ENCODE assay signal across 27 mouse cellular contexts in the genomic region with DNA sequence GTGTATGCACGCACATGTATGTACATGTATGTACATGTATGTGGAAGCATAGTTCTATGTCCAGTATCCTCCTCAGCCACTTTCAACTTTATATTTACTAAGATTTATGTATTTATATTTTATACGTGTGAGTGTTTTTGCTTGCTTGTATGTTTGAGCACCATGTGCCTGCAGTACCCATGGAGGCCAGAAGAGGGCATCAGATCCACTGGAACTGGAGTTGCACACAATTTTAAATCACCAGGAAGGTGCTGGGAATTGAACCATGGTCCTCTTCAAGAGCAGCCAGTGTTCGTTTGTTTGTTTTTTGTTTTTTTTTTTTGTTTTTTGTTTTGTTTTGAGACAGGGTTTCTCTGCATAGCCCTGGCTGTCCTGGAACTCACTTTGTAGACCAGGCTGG. TPM values are rescaled to one million over a fixed set of nuclear protein-coding genes. Genes with fewer than 3 reads are reported as not detected.
DNase-seq lines count a peak whose midpoint lies in the region; ATAC-seq and TF ChIP-seq lines count a peak whose summit lies in the region.
"Had no signal": no experiment of that assay in that cellular context is flagged by ENCODE, and none has a peak within 500 bp of the region (broad histone marks: within the 10 kb centered on the region; RNA-seq: fewer than 3 reads in every experiment).

No protein-coding gene starts in this region.

- no peak overlapping the region for H3K9ac ChIP-seq in heart, adult 2 months (ENCODE audit: low read depth, low read length)
- H3K9ac ChIP-seq in liver, embryonic 14.5 days (replicated peaks), result no peak overlapping the region
- H3K9ac ChIP-seq in MEL (ENCODE audit: control insufficient read depth, low read depth, low read length, poor library complexity, severe bottlenecking), result no peak overlapping the region
- H3K9ac ChIP-seq: embryonic facial prominence, embryonic 12.5 days; heart, embryonic 13.5 days; limb, embryonic 12.5 days; midbrain, embryonic 13.5 days had no signal

- peak; percentile 23 for TF ChIP-seq RAD21 in MEL (IDR thresholded peaks at IDR 0.05; ENCODE audit: low read depth, low read length)

- H3K4me2 ChIP-seq in liver, embryonic 14.5 days (ENCODE audit: low read depth), result no peak overlapping the region
- H3K4me2 ChIP-seq: embryonic facial prominence, embryonic 12.5 days; heart, embryonic 13.5 days; limb, embryonic 12.5 days; midbrain, embryonic 13.5 days had no signal

- H3K9me3 ChIP-seq in heart, embryonic 10.5 days, result no peaks in the 10 kb centered on the region
- H3K9me3 ChIP-seq in liver, embryonic 14.5 days (ENCODE audit: control insufficient read depth, low read length), result no peaks in the 10 kb centered on the region
- no peaks in the 10 kb centered on the region for H3K9me3 ChIP-seq in MEL (replicated peaks; ENCODE audit: insufficient read depth, low read length)
- H3K9me3 ChIP-seq: embryonic facial prominence, embryonic 12.5 days; G1E; midbrain, embryonic 13.5 days had no signal

- DNase-seq in heart, adult 2 months, result no peak
- DNase-seq in heart, embryonic 10.5 days (ENCODE audit: low spot score), result no peak
- DNase-seq in liver, embryonic 14.5 days (ENCODE audit: low read depth in 3 of 3, low spot score in 3 of 3), result no peak
- DNase-seq in liver (no peak), A20 (ENCODE audit: low read depth, low spot score) (peak; percentile 7), MEL (ENCODE audit: low read depth, low spot score) (peak; percentile 30)
- no peak for DNase-seq in adrenal gland, postnatal 25 days
- DNase-seq in urinary bladder, postnatal 36 days (ENCODE audit: low spot score in 2 of 2), result no peak
- DNase-seq: adrenal gland, postnatal 10 days; cerebellum, adult 8-10 months; heart, postnatal 4 days; kidney, postnatal 10 days; right cerebral cortex, postnatal 4 days; thymus, adult 2 months had no signal

- TF ChIP-seq POLR2A in heart, adult 2 months (IDR thresholded peaks at IDR 0.05; ENCODE audit: insufficient read depth, low read depth, low read length), result no peak
- TF ChIP-seq POLR2A in MEL (IDR thresholded peaks at IDR 0.05; ENCODE audit: control insufficient read depth in 1 of 2, insufficient read depth in 1 of 2, low read depth in 1 of 2, low read length in 2 of 2, poor library complexity in 1 of 2), result no peak

- H3K27me3 ChIP-seq in heart, adult 2 months (ENCODE audit: control insufficient read depth, insufficient read depth, low read length), result no peaks in the 10 kb centered on the region
- H3K27me3 ChIP-seq in heart, embryonic 10.5 days (ENCODE audit: insufficient read depth, poor library complexity, severe bottlenecking), result peaks cover 4% of the 10 kb centered on the region
- no peaks in the 10 kb centered on the region for H3K27me3 ChIP-seq in liver, embryonic 14.5 days (ENCODE audit: control insufficient read depth, insufficient read depth, low read length)
- no peaks in the 10 kb centered on the region for H3K27me3 ChIP-seq in MEL (ENCODE audit: control insufficient read depth in 1 of 2, insufficient read depth in 2 of 2, low read length in 2 of 2)
- H3K27me3 ChIP-seq: embryonic facial prominence, embryonic 12.5 days; heart, embryonic 13.5 days; limb, embryonic 12.5 days; midbrain, embryonic 13.5 days had no signal

- TF ChIP-seq EP300 in heart, adult 2 months (IDR thresholded peaks at IDR 0.05; ENCODE audit: insufficient read depth, low read depth, low read length), result no peak
- no peak for TF ChIP-seq EP300 in liver, embryonic 14.5 days (IDR thresholded peaks at IDR 0.05; ENCODE audit: low read depth)
- TF ChIP-seq EP300 in MEL (IDR thresholded peaks at IDR 0.05; ENCODE audit: low read depth in 1 of 2, low read length in 2 of 2), result no peak

- no peaks in the 10 kb centered on the region for H3K79me2 ChIP-seq in heart, adult 2 months (replicated peaks; ENCODE audit: control insufficient read depth, insufficient read depth, low read length)
- H3K79me2 ChIP-seq in MEL (ENCODE audit: control insufficient read depth, insufficient read depth, low read length, poor library complexity), result no peaks in the 10 kb centered on the region

- H3K4me3 ChIP-seq in heart, adult 2 months, result no peak overlapping the region
- no peak overlapping the region for H3K4me3 ChIP-seq in heart, embryonic 10.5 days
- H3K4me3 ChIP-seq in liver, embryonic 14.5 days (ENCODE audit: insufficient read depth in 1 of 2, low read depth in 2 of 2, low read length in 2 of 2), result no peak overlapping the region
- no peak overlapping the region for H3K4me3 ChIP-seq in MEL (ENCODE audit: control insufficient read depth in 1 of 2, insufficient read depth in 1 of 2, low read depth in 2 of 2, low read length in 2 of 2)
- H3K4me3 ChIP-seq: embryonic facial prominence, embryonic 12.5 days; heart, embryonic 13.5 days; limb, embryonic 12.5 days; midbrain, embryonic 13.5 days had no signal

- H3K27ac ChIP-seq in heart, adult 2 months, result no peak overlapping the region
- no peak overlapping the region for H3K27ac ChIP-seq in heart, embryonic 10.5 days
- no peak overlapping the region for H3K27ac ChIP-seq in liver, embryonic 14.5 days
- no peak overlapping the region for H3K27ac ChIP-seq in MEL (ENCODE audit: control insufficient read depth, low read depth, low read length)
- H3K27ac ChIP-seq: embryonic facial prominence, embryonic 12.5 days; heart, embryonic 13.5 days; limb, embryonic 12.5 days; midbrain, embryonic 13.5 days had no signal

- ATAC-seq in liver, embryonic 14.5 days (ENCODE audit: insufficient read depth), result no peak
- ATAC-seq: inflammation-experienced regulatory T-cells, adult 6 months; midbrain, embryonic 13.5 days had no signal

- no peaks in the 10 kb centered on the region for H3K4me1 ChIP-seq in heart, adult 2 months (ENCODE audit: control insufficient read depth, insufficient read depth, low read length)
- H3K4me1 ChIP-seq in heart, embryonic 10.5 days, result peaks cover 23% of the 10 kb centered on the region
- H3K4me1 ChIP-seq in liver, embryonic 14.5 days (replicated peaks; ENCODE audit: control insufficient read depth in 2 of 2, insufficient read depth in 2 of 2, low read length in 1 of 2), result no peaks in the 10 kb centered on the region
- H3K4me1 ChIP-seq in MEL (ENCODE audit: control insufficient read depth in 1 of 2, insufficient read depth in 2 of 2, low read length in 2 of 2), result no peaks in the 10 kb centered on the region

- no peaks in the 10 kb centered on the region for H3K36me3 ChIP-seq in heart, adult 2 months (ENCODE audit: control insufficient read depth, insufficient read depth, low read length)
- no peaks in the 10 kb centered on the region for H3K36me3 ChIP-seq in heart, embryonic 10.5 days
- H3K36me3 ChIP-seq in liver, embryonic 14.5 days (replicated peaks; ENCODE audit: control insufficient read depth, insufficient read depth, low read depth), result no peaks in the 10 kb centered on the region
- no peaks in the 10 kb centered on the region for H3K36me3 ChIP-seq in MEL (ENCODE audit: control insufficient read depth in 1 of 2, insufficient read depth in 2 of 2, low read length in 2 of 2)
- H3K36me3 ChIP-seq: embryonic facial prominence, embryonic 12.5 days; G1E; heart, embryonic 13.5 days; limb, embryonic 12.5 days; midbrain, embryonic 13.5 days had no signal

- WGBS in heart, adult 2 months, result 97% methylated on average over 3 of the region's 3 CpGs
- WGBS in heart, embryonic 10.5 days, result 92% methylated on average over 3 of the region's 3 CpGs
- WGBS in liver, embryonic 14.5 days (ENCODE audit: insufficient replicate concordance), result 71% methylated on average over 3 of the region's 3 CpGs

- intact Hi-C loops in heart, adult 2 months (cut with DNase I), result no loop called here

- peak; percentile 43 for TF ChIP-seq CTCF in heart, adult 2 months (IDR thresholded peaks at IDR 0.05)
- peak; percentile 65 for TF ChIP-seq CTCF in liver, embryonic 14.5 days (IDR thresholded peaks at IDR 0.05; ENCODE audit: low read depth)
- peak; percentile 38 to 45 (median 44) for TF ChIP-seq CTCF in MEL (IDR thresholded peaks at IDR 0.05 in 2 of 3, conservative IDR thresholded peaks at IDR 0.05 in 1 of 3; ENCODE audit: control insufficient read depth in 1 of 3, insufficient read depth in 1 of 3, low read depth in 2 of 3, low read length in 3 of 3, poor library complexity in 1 of 3, severe bottlenecking in 1 of 3)

TF ChIP-seq in MEL, 35 proteins besides CTCF, POLR2A, EP300 and RAD21 (continues in another document):
- TF ChIP-seq USF1 (IDR thresholded peaks at IDR 0.05; ENCODE audit: low read depth, low read length), result no peak
- no peak for TF ChIP-seq MXI1 (IDR thresholded peaks at IDR 0.05; ENCODE audit: low read depth, low read length)
- no peak for TF ChIP-seq CHD1 (IDR thresholded peaks at IDR 0.05; ENCODE audit: low read depth, low read length)
- no peak for TF ChIP-seq SIN3A (IDR thresholded peaks at IDR 0.05; ENCODE audit: low read length)
- TF ChIP-seq NELFE (IDR thresholded peaks at IDR 0.05; ENCODE audit: low read depth, low read length), result no peak
- no peak for TF ChIP-seq NRF1 (IDR thresholded peaks at IDR 0.05; ENCODE audit: insufficient read depth, low read depth, low read length, poor library complexity, severe bottlenecking)
- TF ChIP-seq MYC (IDR thresholded peaks at IDR 0.05; ENCODE audit: low read depth, low read length), result no peak
- TF ChIP-seq MAZ (IDR thresholded peaks at IDR 0.05; ENCODE audit: low read depth, low read length), result no peak
- no peak for TF ChIP-seq E2F4 (IDR thresholded peaks at IDR 0.05; ENCODE audit: borderline replicate concordance, low read depth, low read length)
- no peak for TF ChIP-seq JUND (IDR thresholded peaks at IDR 0.05; ENCODE audit: low read depth, low read length)

RNA-seq across cellular contexts. Expression of a gene that starts 8.7 kb away (rescaled TPM):
- 10 to 100 TPM; 22.1 to 28.4 TPM for total RNA-seq in heart, adult 2 months (2021)
- 57.5 and 59.7 TPM in 2 replicates for polyA plus RNA-seq in heart, adult 2 months (2012; rRNA removed)
- polyA plus RNA-seq in heart, embryonic 10.5 days (2016; fragmentation: Nextera tagmentation; extraction: Ambion mirVana), result 35.7 and 36.1 TPM in 2 replicates
- 0.89 and 1.2 TPM in 2 replicates for polyA plus RNA-seq in liver, embryonic 14.5 days (2012; rRNA removed)
- polyA plus RNA-seq in liver, embryonic 14.5 days (2014; fragmentation: Nextera tagmentation; extraction: Ambion mirVana), result 0.80 and 1.1 TPM in 2 replicates
- not detected in 2 replicates for total RNA-seq in MEL (2012; rRNA removed)
- polyA plus RNA-seq in MEL (2012; ENCODE audit: insufficient read depth in 1 of 2, insufficient read length in 2 of 2, low read depth in 1 of 2, low replicate concordance in 2 of 2, missing spikeins in 1 of 2), result not detected
- total RNA-seq in adrenal gland, postnatal 25 days (2021), result 15.1 and 15.8 TPM in 2 replicates
- total RNA-seq: G1E; megakaryocyte progenitor cell, adult 5-6 weeks; neutrophil, adult 5-6 weeks had no signal
- polyA plus RNA-seq: G1E; inflammation-experienced regulatory T-cells, adult 6 months had no signal

RNA-seq across cellular contexts. Expression of a gene that starts 48.6 kb away (rescaled TPM):
- not detected for total RNA-seq in heart, adult 2 months (2021)
- not detected in 2 replicates for polyA plus RNA-seq in heart, adult 2 months (2012; rRNA removed)
- not detected in 2 replicates for polyA plus RNA-seq in heart, embryonic 10.5 days (2016; fragmentation: Nextera tagmentation; extraction: Ambion mirVana)
- not detected in 2 replicates for polyA plus RNA-seq in liver, embryonic 14.5 days (2012; rRNA removed)
- not detected in 2 replicates for polyA plus RNA-seq in liver, embryonic 14.5 days (2014; fragmentation: Nextera tagmentation; extraction: Ambion mirVana)
- total RNA-seq in MEL (2012; rRNA removed), result not detected in 2 replicates
- polyA plus RNA-seq in MEL (2012; ENCODE audit: insufficient read depth in 1 of 2, insufficient read length in 2 of 2, low read depth in 1 of 2, low replicate concordance in 2 of 2, missing spikeins in 1 of 2), result under 1 TPM in 1 of 2 experiments, not detected in 1; 0.13 TPM
- total RNA-seq in adrenal gland, postnatal 25 days (2021), result not detected in 2 replicates
- total RNA-seq: adrenal gland, postnatal 10 days; G1E; gastrocnemius, postnatal 4 days; heart, postnatal 4 days; left cerebral cortex, adult 8-10 months; megakaryocyte progenitor cell, adult 5-6 weeks; neutrophil, adult 5-6 weeks had no signal
- polyA plus RNA-seq: C2C12; cortical plate, adult 2 months; embryonic facial prominence, embryonic 12.5 days; G1E; heart, embryonic 13.5 days; inflammation-experienced regulatory T-cells, adult 6 months; limb, embryonic 12.5 days; liver, embryonic 16.5 days; midbrain, embryonic 13.5 days; thymus, adult 2 months had no signal

Comparison
In these comparisons a context has a peak if more than half of its experiments do, and no peak if none do; other contexts are left out.
1. DNase-seq: peak in A20 (single experiment) and MEL (single experiment); none in heart, adult 2 months (0 of 2), heart, embryonic 10.5 days (single experiment), liver, embryonic 14.5 days (0 of 3), liver (single experiment), adrenal gland, postnatal 25 days (single experiment) and urinary bladder, postnatal 36 days (0 of 2).
2. RNA of a gene that starts 8.7 kb away (polyA plus RNA-seq): 57.5 to 59.7 TPM in heart, adult 2 months and 35.7 to 36.1 TPM in heart, embryonic 10.5 days; 0.80 to 1.2 TPM in liver, embryonic 14.5 days and not detected in MEL; every median in the first group is over 10 times any median in the second.
3. Peak in every context shown above with its lines, with median percentiles within 50 percentile points of each other: CTCF ChIP-seq.